Mouse (Mus musculus): ENCODE data around the gene Rassf8.

GRCm38 (mm10) chr6:145781966-145782365 is 35.4 kb downstream of the Rassf8 start:
- TF ChIP-seq POLR2A (IDR thresholded peaks at IDR 0.05; ENCODE audit: insufficient read length, low read depth) (no peak), MYOD1 (IDR thresholded peaks at IDR 0.05; ENCODE audit: control insufficient read depth in 1 of 3, insufficient read length in 2 of 3, low read depth in 2 of 3) (no peak), TCF12 (IDR thresholded peaks at IDR 0.05; ENCODE audit: insufficient read depth, poor library complexity, severe bottlenecking) (no peak), MAX (IDR thresholded peaks at IDR 0.05; ENCODE audit: low read depth) (no peak), USF1 (IDR thresholded peaks at IDR 0.05; ENCODE audit: low read depth) (no peak), MYOG (IDR thresholded peaks at IDR 0.05; ENCODE audit: control insufficient read depth in 1 of 3, insufficient read depth in 1 of 3, insufficient read length in 2 of 3, low read depth in 2 of 3) (no peak), SRF (IDR thresholded peaks at IDR 0.05; ENCODE audit: control insufficient read depth, insufficient read length, low read depth) (no peak), CEBPB (IDR thresholded peaks at IDR 0.05; ENCODE audit: insufficient read depth, poor library complexity, severe bottlenecking) (no peak), POLR2AphosphoS2 (IDR thresholded peaks at IDR 0.05; ENCODE audit: insufficient read length, low read depth) (no peak), TCF3 (IDR thresholded peaks at IDR 0.05; ENCODE audit: insufficient read length, low read depth) (no peak)

Data from myocyte (in vitro differentiated cells).